Mouse (Mus musculus) embryo, embryonic 11 days (tissue): ENCODE data around the gene Ccdc194.

Experiments
- DNase-seq: peaks from one replicate; pipeline ENCODE4 v3.0.0-alpha.2; 2015

Ccdc194 gene

DNA sequence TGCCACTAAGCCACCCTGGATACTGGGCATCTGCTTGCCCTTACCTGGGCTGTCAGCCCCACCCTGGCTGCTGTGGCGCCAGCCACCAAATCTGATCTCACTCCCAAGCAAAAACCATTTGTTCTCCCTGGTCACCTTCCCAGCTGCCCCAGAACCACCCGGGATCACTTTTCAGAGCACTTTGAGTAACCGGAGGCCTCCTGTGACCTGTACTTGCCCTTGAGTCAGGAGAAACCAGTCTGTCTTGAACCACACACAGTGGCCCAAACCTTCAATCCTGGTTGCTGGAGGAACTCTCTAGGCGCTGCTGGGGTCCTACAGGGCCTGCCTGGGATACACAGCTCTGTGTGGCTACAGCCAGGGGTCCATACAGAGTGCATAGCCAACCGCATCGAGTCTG, 27.3 kb upstream of the Ccdc194 start:
- no peak for DNase-seq

DNA sequence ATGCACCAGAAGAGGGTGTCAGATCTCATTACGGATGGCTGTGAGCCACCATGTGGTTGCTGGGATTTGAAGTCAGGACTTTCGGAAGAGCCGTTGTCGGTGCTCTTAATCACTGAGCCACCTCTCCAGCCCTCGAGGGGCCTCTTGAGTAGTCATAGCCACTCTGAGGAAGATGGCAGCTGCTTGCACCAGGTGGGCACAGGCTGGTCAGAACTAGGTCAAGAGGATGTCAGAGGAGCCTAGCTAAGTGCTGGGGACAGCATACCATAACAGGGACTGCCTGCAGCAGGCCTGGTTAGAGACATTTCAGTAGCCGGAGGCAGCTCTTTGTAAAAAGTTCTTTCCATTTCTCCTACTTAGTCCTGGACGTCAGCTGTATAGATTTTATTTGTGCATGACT, 25.2 kb upstream of the Ccdc194 start:
- DNase-seq: no peak

DNA sequence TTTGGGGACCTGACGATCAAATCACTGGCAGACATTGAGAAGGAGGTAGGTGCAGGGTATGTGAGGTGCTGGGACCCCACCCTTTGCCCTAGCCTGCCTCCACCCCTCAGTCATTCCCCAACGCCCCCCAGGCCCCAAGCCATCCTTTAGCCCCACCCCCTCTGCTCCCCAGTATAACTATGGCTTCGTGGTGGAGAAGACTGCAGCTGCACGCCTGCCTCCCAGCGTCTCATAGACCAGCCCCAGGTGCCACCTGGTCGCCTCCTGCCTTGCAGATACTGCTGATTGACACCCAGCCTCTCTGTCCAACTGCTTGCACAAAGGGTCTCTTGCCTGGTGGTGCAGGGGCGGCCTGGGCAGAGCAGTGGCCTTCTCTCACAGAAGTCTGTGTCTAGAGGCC, 22.1 kb upstream of the Ccdc194 start:
- DNase-seq: no peak

DNA sequence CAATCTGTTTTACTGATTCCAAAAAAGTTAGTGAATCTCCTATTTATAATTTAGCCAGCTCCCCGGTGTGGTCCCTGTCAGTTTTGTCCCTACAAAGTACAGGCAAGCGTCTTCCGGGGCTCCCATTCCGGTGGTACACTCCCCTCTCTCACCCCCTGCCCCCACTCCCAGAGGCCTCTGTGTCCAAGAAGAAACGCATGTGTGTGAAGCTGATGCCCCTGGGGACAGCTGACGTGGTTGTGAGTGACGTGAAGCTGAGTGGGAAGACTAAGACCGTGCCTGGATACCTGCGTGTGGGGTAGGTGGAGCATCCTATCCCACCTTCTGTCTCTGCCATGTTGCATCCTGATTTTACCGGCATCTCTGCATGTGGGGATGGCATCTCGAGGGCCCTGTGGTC, 19.5 kb upstream of the Ccdc194 start:
- no peak for DNase-seq

DNA sequence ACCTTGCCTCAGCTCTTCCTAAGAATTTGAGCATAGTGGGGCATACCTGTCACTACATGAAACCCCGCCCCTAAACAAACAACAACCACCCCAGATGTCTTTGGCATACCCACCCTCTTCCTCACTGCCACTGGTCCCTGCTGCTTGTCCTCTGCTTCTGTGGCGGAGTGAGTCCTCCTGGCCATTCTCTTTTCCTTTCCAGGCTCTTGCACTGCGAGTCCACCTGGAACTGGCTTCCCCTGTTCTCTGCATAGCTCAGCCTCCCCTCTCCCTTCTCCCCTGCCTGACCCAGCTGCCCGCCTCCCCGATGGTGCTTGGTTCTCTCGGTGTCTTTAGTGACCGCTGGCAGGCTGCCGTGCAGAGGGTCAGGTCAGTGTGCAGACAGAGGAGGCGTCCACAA, 18.2 kb upstream of the Ccdc194 start:
- DNase-seq: no peak

DNA sequence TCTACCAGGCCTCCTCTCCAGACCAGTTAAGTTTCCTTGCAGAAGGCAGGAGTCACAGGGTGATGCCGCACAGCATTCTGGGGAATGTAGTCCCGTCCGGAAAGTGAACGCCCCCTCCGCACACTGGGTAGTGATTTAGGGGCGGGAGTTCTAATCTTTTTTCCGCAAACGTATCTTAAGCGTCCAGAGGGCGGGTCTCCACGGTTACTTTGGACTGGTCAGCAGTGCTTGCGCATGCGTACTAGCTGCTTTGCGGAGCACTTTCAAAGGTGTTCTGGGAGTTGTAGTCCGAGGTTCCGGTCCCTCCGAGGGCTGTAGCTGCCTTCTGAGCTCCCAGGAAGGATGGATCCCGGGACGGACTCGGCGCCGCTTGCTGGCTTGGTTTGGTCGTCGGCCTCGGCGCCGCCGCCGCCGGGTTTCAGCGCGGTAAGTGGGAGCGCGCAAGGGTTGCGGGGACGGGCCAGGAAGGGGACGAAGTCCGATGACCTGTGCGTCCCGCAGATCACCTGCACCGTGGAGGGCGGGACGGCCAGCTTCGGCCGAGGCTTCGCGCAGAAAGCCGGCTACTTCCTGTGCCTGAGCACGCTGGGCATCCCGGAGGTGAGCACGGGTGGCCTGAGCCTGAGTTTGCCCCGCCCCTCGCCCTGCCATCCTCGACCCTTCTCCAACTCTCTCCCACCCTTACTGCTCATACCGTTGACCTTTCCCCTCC, 17.3 kb upstream of the Ccdc194 start, which contains the start of gene Mvb12a:
Gene Mvb12a, plus strand, starts transcription at position 291 of the 712 bp plus-strand sequence.
- peak; percentile 99 for DNase-seq

DNA sequence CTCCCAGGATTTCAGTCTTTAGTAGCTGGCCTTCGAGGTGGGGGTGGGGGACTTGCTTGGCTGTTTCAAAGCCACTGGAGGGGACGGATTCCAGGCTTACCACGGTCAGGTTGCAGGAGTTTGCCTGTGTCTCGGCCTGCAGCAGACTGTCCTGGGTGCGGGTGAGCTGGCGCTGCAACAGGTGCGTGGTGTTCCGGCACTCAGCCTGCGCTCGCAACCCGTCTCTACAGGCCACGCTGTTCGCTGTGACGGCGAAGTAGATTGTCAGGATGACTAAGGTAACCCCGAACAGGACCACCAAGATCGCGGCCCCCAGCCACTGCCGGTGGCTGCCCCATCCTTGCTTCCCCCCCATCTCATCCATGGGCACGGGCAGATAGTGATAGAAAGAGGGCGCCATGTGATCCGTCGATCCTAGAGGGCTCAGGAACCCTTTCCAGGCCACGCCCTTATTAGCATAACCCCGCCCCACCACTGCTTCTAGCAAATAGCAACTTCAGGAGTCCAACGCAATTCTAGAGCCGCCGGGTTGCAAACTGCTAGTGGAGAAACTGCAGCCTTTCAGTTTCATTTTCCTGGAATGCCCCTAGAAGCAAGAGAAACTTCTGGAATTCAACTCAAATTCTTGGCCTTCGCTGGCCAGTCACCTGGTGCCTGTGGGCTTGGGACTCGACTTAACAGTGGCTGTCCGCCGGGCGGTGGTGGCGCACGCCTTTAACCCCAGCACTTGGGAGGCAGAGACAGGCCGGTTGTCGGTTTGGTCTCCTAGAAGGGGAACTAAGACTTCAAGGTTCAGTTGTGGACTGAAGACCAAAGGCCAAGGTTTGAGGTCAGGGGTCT, 11.7 kb upstream of the Ccdc194 start, which contains the start of gene Bst2:
Gene Bst2, minus strand, starts transcription at position 429 of the 840 bp plus-strand sequence.
- peak; percentile 92 for DNase-seq

DNA sequence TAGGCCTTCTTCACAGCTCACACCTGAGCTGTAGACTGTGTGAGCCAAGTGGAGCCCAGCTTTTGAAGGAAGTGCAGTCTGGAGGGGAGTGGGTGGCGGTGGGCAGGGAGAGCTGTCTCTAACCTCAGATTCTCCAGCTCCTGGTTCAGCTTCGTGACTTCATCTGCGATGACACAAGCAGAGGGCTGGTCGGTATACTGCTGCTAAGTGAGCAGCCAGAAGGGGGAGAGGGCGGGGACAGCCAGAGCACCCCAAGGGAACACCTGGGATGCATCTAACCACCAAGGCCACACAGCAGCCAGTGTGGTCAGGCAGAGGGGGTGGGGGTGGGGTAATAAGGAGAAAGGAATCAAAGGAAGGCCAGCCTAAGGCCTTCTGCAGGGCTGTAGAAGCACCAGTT, 10.2 kb upstream of the Ccdc194 start:
- no peak for DNase-seq

DNA sequence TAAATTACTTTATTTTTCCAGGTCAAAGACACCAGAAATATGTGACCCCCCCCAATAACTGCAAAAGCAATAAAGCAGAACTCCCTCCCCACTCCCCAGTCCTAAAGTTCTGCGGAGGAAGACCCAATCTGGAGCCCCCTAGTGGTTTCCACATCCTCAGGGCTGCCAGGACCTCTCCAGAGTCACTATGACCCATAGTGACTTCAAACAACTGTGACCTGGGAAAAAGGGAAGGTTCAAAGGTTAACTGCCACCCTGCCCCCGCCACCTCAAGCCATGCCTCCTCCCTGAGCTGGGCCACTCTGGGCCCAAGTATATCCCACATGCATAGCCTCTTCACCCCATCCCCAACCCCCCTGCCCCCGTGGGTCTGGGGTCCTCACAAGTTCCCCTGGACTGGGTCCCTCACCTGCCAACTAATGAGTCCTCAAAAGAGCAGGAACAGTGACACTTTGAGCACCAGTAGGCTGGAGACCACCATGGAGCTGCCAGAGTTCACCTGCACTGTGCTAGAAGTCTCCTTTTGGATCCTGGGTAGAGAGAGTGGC, 8.8 kb upstream of the Ccdc194 start:
- DNase-seq: no peak

DNA sequence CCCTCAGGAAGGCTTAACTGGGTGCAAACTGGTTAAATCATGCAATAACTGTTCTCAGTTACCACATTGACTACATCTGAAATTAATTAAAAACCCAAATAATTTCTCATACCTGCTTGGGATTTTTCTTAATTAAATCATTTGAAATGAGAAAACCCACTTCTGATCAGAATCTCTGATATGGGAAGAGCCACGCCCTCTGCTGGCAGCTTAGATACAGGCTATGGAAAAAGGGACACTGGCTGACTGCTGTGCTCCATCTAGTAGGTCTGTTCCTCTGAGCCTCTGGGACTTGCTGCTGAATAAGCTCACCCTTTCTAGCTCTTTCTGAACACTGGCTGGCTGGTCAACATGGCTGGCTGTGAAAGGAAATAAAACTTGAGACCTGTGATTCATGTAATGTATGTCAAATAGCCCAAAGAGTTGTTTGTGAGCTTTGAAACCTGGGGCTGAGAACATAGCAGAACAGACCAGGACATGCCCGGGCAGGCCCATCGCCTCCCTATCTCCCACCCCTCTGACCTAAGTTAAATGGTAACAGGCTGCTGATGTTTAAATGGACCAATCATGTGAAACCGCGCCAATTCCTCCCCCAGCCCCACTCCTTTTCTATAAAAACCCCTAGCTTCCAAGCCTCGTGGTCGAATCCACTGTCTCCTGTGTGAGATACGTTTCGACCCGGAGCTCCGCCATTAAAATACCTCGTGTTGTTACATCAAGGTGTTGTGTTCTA, 5.4 kb upstream of the Ccdc194 start:
- DNase-seq: peak; percentile 55

DNA sequence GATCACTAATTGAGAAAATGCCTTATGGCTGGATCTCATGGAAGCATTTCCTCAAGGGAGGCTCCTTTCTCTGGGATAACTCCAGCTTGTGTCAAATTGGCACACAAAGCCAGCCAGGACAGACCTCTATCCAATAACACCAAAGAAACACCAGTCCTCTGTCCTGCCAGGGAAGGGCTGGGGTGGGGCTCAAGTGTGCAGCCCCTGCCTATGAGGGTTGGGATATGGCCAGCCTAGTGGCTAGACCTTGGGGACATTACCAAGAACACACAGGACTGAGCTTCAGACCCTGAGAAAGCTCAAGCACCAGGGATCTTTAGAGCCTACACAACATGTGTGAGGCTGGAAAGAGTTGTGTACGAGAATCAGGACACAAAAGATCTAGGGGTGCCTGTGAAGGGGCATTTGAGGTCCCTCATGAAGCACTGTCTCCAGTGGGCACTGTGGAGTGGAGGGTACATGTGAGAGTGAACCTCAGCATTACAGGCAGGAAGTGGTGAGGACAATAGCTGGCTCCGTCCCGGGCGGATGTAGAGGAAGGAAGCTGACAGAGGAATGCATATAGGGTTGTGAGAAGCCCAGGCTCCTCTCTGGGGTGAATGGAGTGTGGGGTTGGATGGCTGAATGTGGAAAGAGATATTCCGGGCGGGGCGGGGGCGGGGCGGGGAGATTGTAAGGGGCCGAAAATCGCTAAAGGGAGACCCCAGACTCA, 3.0 kb upstream of the Ccdc194 start:
- no peak for DNase-seq

DNA sequence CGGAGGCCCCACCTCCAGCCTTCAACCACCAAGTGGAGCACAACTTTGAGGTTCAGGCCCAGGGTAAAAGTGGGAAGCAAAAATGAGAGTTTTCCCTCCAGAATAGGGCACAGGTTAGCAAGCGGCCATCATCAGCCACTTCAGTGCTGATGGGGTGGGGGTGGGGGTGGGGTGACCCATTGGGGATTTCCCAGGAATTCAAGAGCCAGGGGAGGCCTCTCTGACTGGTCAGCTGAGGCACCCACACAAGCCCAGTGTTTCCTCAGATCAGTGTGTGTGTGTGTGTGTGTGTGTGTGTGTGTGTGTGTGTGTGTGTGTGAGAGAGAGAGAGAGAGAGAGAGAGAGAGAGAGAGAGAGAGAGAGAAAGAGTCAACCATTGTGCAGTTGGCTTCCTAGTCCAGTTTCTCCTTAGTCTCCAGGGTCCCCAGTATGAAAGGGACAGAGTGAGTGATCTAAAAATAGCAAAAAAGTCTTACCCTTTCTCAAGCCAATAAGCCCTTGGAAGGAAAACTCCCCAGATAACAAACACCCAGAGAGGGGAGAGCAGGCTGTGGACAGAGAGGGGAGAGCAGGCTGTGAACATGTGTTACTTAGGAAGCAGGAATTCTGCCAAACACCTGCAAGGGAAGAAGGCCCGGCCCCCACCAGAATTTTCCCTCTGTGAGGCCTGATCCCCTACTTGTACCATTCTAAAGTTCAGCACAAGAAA, 1.8 kb upstream of the Ccdc194 start:
- DNase-seq: no peak

DNA sequence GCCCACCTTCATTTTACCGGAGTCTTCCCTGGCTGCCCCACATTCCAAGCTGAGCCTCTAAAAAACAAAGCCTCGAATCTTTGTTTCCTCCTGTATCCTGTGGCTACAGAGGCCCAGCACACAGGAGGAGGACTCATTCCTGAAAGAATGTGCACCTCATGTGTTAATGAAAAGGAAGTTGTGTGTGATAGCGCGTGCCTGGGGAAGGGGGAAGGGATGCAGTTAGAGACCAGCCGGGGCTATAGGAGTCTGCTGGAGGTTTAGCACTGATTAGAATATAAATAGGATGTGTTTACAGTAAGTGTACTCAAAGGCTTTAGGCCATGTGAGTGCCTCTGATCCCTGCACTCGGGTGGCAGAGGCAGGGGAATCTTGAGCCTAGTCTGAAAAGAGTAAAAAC, 761 bp upstream of the Ccdc194 start:
- DNase-seq: peak; percentile 37

DNA sequence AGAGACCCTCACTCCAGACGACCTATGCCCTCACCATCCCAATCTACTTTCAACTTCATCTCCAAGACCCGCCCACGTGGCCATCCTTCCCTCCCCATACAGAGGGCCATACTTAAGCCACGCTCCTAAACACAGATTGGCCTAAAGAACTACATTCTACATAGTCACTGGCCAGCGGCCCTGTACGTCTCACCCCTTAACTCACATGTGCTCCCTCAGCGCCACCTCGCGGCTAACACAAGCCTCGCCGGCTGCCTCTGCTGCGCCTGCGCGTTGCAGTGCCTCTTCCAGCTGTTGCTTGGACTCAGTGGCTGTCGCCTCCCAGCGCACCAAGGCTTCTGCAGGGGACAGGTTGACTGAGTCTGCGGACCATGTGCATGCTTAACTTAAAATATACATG, 3.9 kb downstream of the Ccdc194 start:
- peak; percentile 95 for DNase-seq

DNA sequence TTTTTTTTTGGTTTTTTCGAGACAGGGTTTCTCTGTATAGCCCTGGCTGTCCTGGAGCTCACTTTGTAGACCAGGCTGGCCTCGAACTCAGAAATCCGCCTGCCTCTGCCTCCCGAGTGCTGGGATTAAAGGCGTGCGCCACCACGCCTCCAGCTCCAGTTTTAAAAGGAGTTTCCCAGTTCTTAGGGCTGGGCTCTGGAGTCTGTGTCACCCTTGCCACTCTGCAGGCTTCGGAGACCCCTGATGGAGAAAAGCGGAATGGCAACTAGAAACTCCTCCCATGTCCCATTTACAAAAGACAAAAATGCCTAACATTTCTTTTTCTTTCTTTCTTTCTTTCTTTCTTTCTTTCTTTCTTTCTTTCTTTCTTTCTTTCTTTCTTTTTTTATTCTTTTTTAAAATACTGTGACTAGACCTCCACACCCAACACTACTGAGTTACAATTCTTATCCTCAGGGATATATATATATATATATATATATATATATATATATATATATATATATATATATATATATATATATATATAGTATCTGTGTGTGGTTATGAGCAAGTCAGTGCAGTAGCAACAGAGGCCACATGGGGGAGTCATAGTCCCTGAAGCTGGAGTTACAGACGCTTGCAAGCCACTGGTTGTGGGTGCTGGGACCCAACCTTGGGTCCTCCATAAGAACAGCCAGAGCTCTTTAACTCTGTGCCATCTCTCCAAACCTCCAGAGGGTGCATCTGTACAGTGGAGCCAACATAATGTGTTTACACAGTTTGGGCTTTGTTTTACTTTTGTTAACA, 6.3 kb downstream of the Ccdc194 start:
- DNase-seq: peak; percentile 83

DNA sequence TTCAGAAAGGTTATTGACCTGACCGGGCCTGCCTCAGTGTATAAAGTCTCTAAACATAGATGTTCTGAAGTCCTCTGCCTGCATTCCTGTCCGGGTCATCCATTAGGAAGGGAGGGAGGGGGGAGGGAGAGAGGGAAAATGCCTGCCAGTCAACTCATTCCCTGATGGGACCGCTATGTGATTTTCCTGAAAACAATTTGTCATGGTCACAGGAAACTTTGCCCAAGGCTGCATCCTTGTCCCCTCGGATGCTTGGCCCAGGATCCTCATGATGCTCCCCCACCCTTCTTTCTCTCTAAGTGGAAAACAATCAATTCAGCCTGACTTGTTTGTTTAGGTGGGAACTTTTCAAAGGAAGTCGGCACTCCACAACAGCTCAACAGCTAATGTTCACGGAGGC, 8.7 kb downstream of the Ccdc194 start:
- no peak for DNase-seq

DNA sequence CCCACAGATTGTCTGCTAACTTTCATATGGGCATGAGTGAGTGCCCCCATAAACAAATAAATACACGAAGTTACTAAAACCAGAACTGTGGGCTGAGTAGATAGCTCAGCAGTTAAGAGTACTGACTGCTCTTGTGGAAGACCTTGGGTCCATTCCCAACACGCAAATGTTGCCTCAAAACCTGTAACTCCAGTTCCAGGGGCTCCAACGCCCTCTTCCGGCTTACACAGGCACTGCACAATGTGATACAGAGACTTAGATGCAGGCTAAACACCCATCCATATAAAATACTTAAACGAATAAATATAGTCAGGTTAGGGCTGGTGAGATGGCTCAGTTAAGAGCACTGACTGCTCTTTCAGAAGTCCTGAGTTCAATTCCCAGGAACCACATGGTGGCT, 10.5 kb downstream of the Ccdc194 start:
- no peak for DNase-seq

DNA sequence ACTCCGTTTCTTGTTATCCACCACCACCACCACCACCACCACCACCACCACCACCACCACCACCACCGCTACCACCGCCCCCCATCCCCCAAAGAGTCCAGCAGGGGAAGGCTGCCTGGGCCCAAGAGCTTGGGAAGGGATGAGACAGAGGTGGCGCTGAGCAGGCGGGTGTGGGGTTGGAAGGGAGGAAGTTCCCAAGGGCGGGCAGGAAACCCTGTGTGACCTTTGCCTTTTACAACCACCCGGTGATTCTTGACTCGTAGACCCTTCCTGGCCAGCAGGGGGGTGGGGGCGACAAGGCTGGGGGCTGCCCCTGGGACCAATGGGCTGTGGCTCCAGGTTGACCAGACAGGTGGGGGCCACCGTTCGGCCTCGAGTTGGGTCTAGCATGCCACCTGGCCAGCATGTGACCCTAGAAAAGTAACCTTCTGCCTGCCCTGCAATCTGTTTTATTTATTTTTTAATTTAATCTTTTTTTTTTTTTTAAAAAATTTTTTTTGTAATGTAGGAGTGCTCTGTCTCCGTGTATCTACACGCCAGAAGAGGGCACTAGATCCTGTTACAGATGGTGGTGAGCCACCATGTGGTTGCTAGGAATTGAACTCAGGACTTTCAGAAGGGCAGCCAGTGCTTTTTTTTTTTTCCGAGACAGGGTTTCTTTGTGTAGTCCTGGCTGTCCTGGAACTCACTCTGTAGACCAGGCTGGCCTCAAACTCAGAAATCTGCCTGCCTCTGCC, 12.3 kb downstream of the Ccdc194 start:
- DNase-seq: no peak

DNA sequence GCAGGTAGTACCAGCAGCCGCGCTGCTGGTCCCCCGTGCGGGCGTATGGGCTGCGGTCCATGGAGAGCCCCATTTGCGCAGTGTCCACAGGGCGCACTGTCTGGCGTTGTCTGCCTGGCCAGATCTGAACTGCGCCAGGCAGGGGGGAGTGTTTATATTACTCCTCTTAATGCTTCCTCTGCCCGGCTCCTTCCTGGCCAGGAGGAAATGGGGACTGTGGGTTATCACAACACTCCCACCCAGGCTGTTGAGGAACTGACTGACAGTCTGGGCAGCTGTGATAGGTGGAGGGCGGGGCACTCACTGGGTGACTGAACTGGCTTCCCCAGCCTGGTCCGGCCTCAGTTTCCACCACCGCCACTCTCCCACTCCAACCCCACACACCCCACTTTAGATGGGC, 13.9 kb downstream of the Ccdc194 start, which contains the start of gene Plvap:
Gene Plvap, minus strand, starts transcription at position 109 of the 400 bp plus-strand sequence.
- DNase-seq: peak; percentile 34

DNA sequence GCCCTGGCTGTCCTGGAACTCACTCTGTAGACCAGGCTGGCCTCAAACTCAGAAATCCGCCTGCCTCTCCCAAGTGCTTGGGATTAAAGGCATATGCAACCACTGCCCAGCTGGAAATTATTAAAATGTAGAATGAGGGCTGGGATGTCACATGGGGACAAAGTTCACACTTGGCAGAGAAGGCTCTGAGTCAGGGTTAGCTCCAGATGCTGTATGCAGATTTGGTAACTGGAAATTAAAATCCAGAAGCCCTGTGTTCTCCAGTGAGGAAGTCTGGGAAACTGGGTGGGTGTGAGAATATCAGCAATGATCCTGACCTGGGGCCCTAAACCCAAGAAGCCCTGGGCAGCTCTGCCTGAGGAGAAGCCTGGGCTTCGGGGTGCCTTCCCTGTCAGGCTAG, 16.2 kb downstream of the Ccdc194 start:
- no peak for DNase-seq
